Mouse (Mus musculus) midbrain, embryonic 12.5 days (tissue): ENCODE results near the gene Zfp771. TPM values are rescaled to one million over a fixed set of nuclear protein-coding genes. Genes with fewer than 3 reads are reported as not detected.
A peak's percentile ranks its signal among the peaks of the same experiment; 100 is the strongest.

Experiments
- ATAC-seq: fragments of 200-750 bp; cut with Nextera tagmentation; 2 replicates; pipeline ENCODE4 v1.8.0; 2017; ENCODE audit warnings: low read depth, moderate TSS enrichment, moderate library complexity; ENCODE audit not compliant: low FRiP score
- H3K27ac ChIP-seq: fragments of 300-500 bp; sonication (generic); replicated peaks from 2 replicates; pipeline ENCODE4 v1.5.1; 2016; ENCODE audit warnings: mild to moderate bottlenecking
- H3K27me3 ChIP-seq: fragments of 300-500 bp; sonication (generic); 2 replicates; pipeline ENCODE4 v1.6.1; 2016; ENCODE audit warnings: mild to moderate bottlenecking
- H3K36me3 ChIP-seq: fragments of 300-500 bp; sonication (generic); 2 replicates; pipeline ENCODE4 v1.6.1; 2016
- H3K4me1 ChIP-seq: fragments of 300-500 bp; sonication (generic); 2 replicates; pipeline ENCODE4 v1.6.1; 2016
- H3K4me2 ChIP-seq: fragments of 300-500 bp; sonication (generic); replicated peaks from 2 replicates; pipeline ENCODE4 v1.6.1; 2016; ENCODE audit warnings: mild to moderate bottlenecking, moderate library complexity
- H3K4me3 ChIP-seq: fragments of 300-500 bp; sonication (generic); 2 replicates; pipeline ENCODE4 v1.5.1; 2016; ENCODE audit warnings: mild to moderate bottlenecking
- H3K9ac ChIP-seq: fragments of 300-500 bp; sonication (generic); replicated peaks from 2 replicates; pipeline ENCODE4 v1.6.1; 2016; ENCODE audit warnings: mild to moderate bottlenecking, moderate library complexity
- H3K9me3 ChIP-seq: fragments of 300-500 bp; sonication (generic); 2 replicates; pipeline ENCODE4 v1.6.1; 2016; ENCODE audit warnings: mild to moderate bottlenecking
- WGBS: fragments of 180-500 bp; shearing (Covaris S2); methylation state at CpG from one replicate; pipeline ENCODE4 v1.1.7; 2016; 5-methylcytosine and 5-hydroxymethylcytosine counted together
- polyA plus RNA-seq: library from polyadenylated mRNA; unstranded; fragments of >200 nt; fragmentation: Nextera tagmentation; extraction: Ambion mirVana; gene quantifications from 2 replicates; pipeline ENCODE4 v1.2.1, GENCODE M21; 2016

Zfp771 gene
- polyA plus RNA-seq, 1 experiment from 2014 or later = 62.0 TPM

- no peaks in the 10 kb centered on the region for H3K36me3 ChIP-seq
- H3K9me3 ChIP-seq = no peaks in the 10 kb centered on the region
- no peak for ATAC-seq
- no peak overlapping the region for H3K27ac ChIP-seq
- H3K4me2 ChIP-seq = no peak overlapping the region
- WGBS = 76% methylated on average over 5 of the region's 5 CpGs
- H3K4me1 ChIP-seq = peaks cover 18% of the 10 kb centered on the region
- no peak overlapping the region for H3K4me3 ChIP-seq
- H3K9ac ChIP-seq = no peak overlapping the region
- H3K27me3 ChIP-seq = peaks cover 18% of the 10 kb centered on the region
Observed at GRCm38 (mm10) chr7:127211014-127211745, 32.9 kb upstream of the Zfp771 start.

DNA sequence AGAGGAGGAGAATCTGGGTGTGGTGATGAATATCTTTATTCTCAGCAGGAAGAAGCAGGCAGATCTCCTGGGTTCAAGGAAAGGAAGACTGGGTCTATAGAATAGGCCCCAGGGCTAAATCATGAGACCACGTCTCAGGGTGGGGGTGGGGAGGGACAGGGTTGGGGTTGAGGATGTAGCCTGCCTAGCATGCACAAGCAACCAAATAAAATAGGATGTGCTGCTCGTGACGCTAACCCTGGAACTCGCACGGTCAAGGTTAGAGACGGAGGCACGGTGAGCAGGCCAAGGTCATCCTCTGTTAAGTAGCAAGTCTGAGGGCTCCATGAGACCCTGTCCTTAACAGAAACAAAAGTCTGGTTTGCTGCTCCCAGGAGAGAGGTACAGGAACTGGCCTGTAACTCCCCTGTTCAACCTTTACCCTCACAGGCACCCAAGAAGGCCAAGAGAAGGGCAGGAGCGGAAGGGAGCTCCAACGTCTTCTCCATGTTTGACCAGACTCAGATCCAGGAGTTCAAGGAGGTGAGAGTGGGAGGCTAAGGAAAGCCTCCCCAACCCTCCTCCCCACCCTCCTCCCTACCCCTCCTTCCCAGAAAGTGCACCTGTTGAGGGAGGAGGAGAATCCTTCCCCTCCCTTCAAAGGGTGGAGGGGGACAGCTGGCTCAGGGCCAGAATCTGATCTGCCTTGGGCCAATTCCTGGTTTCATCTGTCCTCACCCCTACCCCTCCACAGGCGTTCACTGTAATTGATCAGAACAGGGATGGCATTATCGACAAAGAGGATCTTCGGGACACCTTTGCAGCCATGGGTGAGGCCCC is 31.4 kb upstream of the Zfp771 start:
- no peak for ATAC-seq
- peaks cover 18% of the 10 kb centered on the region for H3K27me3 ChIP-seq
- peaks cover 7% of the 10 kb centered on the region for H3K4me1 ChIP-seq
- 91% methylated on average over 12 of the region's 12 CpGs for WGBS
- no peak overlapping the region for H3K4me2 ChIP-seq
- H3K36me3 ChIP-seq = no peaks in the 10 kb centered on the region
- no peak overlapping the region for H3K27ac ChIP-seq
- H3K9me3 ChIP-seq = no peaks in the 10 kb centered on the region
- H3K9ac ChIP-seq = no peak overlapping the region
- H3K4me3 ChIP-seq = no peak overlapping the region

DNA sequence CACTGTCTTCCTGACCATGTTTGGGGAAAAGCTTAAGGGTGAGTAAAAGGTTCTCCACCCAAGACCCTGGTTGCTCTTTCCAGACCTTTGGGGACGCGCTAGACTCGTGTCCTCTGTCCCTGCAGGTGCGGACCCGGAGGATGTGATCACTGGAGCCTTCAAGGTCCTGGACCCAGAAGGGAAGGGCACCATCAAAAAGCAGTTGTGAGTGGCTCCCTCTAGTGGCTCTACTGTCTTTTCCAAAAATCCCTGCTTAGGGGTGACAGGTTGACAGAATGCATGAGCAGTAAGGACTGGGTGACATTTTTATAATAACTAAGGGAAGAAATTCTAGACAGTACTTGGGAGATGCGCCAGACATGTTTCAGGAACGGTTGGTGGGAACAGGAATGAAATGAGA is 30.6 kb upstream of the Zfp771 start:
- peaks cover 18% of the 10 kb centered on the region for H3K27me3 ChIP-seq
- no peak overlapping the region for H3K9ac ChIP-seq
- H3K9me3 ChIP-seq = no peaks in the 10 kb centered on the region
- H3K27ac ChIP-seq = no peak overlapping the region
- no peak overlapping the region for H3K4me2 ChIP-seq
- no peak overlapping the region for H3K4me3 ChIP-seq
- WGBS = 36% methylated on average over 7 of the region's 7 CpGs
- H3K36me3 ChIP-seq = no peaks in the 10 kb centered on the region
- H3K4me1 ChIP-seq = peaks cover 7% of the 10 kb centered on the region
- no peak for ATAC-seq

DNA sequence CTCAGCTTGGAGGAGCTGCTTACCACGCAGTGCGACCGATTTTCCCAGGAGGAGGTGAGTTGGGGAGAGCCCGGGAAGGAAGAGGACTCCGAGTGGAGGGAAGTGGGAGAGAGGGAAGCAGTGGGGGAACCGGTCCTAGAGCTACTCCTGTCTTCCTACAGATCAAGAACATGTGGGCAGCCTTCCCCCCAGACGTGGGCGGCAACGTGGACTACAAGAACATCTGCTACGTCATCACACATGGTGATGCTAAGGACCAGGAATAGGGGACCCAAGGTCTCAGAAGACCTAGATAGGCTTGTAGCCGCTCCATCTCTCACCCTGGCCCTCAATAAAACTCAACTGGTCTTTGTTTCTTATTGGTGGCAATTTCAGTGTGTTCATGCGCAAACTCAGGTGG is 30.1 kb upstream of the Zfp771 start:
- ATAC-seq = no peak
- H3K4me1 ChIP-seq = peaks cover 7% of the 10 kb centered on the region
- H3K27ac ChIP-seq = no peak overlapping the region
- 58% methylated on average over 12 of the region's 12 CpGs for WGBS
- no peaks in the 10 kb centered on the region for H3K9me3 ChIP-seq
- peaks cover 18% of the 10 kb centered on the region for H3K27me3 ChIP-seq
- H3K36me3 ChIP-seq = no peaks in the 10 kb centered on the region
- no peak overlapping the region for H3K9ac ChIP-seq
- H3K4me2 ChIP-seq = no peak overlapping the region
- H3K4me3 ChIP-seq = no peak overlapping the region

GRCm38 (mm10) chr7:127214521-127214920 is 29.6 kb upstream of the Zfp771 start:
- WGBS = 37% methylated on average over 21 of the region's 21 CpGs
- no peak overlapping the region for H3K27ac ChIP-seq
- H3K4me3 ChIP-seq = no peak overlapping the region
- H3K4me2 ChIP-seq = peak overlapping the region; percentile 41; the same call in 1 of the 2 replicates
- ATAC-seq = no peak
- H3K9me3 ChIP-seq = no peaks in the 10 kb centered on the region
- peaks cover 2% of the 10 kb centered on the region for H3K4me1 ChIP-seq
- H3K36me3 ChIP-seq = no peaks in the 10 kb centered on the region
- no peak overlapping the region for H3K9ac ChIP-seq
- H3K27me3 ChIP-seq = peaks cover 18% of the 10 kb centered on the region

GRCm38 (mm10) chr7:127214981-127215871 is 28.8 kb upstream of the Zfp771 start:
- 25% methylated on average over 33 of the region's 33 CpGs for WGBS
- Histone ChIP-seq H3K9ac (no peak overlapping the region), H3K27me3 (peaks cover 18% of the 10 kb centered on the region), H3K9me3 (no peaks in the 10 kb centered on the region), H3K27ac (no peak overlapping the region), H3K4me3 (peak overlapping the region; percentile 14; the same call in 1 of the 2 replicates), H3K36me3 (no peaks in the 10 kb centered on the region), H3K4me2 (peak overlapping the region; percentile 41), H3K4me1 (no peaks in the 10 kb centered on the region)
- no peak for ATAC-seq

DNA sequence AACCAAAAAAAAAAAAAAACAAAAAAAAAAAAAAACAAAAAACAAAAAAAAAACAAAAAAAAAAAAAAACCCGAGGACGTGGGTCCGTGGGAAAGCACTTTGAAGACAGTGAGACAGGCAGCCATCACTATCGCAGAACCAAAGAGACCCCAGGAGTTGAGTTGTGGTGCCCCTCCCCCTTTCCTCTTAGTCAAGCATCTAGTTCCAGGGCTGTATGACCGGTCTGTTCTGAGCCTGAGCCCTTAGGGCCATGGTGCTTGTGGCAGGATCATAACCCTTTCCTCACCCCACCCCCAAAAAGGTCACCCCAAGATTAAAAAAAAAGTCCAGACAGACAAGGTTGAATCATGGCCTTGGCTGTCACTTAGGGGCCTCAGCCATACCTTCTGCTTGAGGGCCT is 27.8 kb upstream of the Zfp771 start:
- H3K9ac ChIP-seq = no peak overlapping the region
- no peaks in the 10 kb centered on the region for H3K9me3 ChIP-seq
- 95% methylated on average over 5 of the region's 5 CpGs for WGBS
- no peaks in the 10 kb centered on the region for H3K4me1 ChIP-seq
- ATAC-seq = no peak
- H3K4me3 ChIP-seq = no peak overlapping the region
- peaks cover 18% of the 10 kb centered on the region for H3K27me3 ChIP-seq
- no peak overlapping the region for H3K27ac ChIP-seq
- H3K36me3 ChIP-seq = no peaks in the 10 kb centered on the region
- no peak overlapping the region for H3K4me2 ChIP-seq

- Histone ChIP-seq H3K9ac (no peak overlapping the region), H3K27ac (no peak overlapping the region), H3K36me3 (no peaks in the 10 kb centered on the region), H3K4me1 (no peaks in the 10 kb centered on the region), H3K4me3 (no peak overlapping the region), H3K27me3 (peaks cover 18% of the 10 kb centered on the region), H3K4me2 (no peak overlapping the region), H3K9me3 (no peaks in the 10 kb centered on the region)
- 87% methylated on average over 6 of the region's 6 CpGs for WGBS
- no peak for ATAC-seq
Observed at GRCm38 (mm10) chr7:127217475-127217874, 26.6 kb upstream of the Zfp771 start.

DNA sequence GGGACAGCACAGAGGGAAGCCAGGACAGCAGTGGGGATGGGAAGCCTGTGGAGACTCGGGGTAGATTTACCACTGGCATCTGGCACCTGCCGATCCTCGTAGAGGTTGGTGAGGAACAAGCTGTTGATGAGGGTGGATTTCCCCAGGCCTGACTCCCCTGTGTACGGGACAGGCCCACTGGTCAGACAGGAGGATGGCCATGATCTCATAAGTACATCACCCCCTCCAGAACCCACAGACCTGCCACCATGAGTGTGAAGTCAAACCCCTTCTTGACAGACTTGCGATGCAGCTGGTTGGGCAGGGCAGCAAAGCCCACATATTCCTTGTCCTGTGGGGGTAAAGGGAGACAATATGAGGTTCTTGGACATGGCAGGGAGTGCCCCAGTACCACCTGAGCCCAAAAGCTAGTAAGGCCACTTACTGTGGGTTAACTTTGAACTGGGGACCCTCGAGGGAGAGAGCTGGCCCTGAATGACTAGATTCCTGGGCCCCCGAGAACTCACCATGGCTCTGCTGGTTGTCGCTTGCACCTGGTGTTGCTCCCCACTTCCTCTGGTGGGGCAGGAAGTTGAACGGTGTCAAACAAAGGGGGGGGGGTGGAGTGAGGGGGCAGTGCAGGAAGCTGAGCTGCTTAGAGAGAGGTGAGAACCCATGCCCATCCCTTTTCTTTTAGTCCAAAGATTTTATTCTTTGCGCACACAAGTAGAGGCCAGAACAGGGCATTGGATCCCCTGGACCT is 26.0 kb upstream of the Zfp771 start:
- 91% methylated on average over 10 of the region's 10 CpGs for WGBS
- H3K4me2 ChIP-seq = no peak overlapping the region
- no peaks in the 10 kb centered on the region for H3K9me3 ChIP-seq
- H3K36me3 ChIP-seq = no peaks in the 10 kb centered on the region
- no peak overlapping the region for H3K27ac ChIP-seq
- H3K4me3 ChIP-seq = no peak overlapping the region
- no peaks in the 10 kb centered on the region for H3K4me1 ChIP-seq
- peaks cover 18% of the 10 kb centered on the region for H3K27me3 ChIP-seq
- no peak overlapping the region for H3K9ac ChIP-seq
- no peak for ATAC-seq

DNA sequence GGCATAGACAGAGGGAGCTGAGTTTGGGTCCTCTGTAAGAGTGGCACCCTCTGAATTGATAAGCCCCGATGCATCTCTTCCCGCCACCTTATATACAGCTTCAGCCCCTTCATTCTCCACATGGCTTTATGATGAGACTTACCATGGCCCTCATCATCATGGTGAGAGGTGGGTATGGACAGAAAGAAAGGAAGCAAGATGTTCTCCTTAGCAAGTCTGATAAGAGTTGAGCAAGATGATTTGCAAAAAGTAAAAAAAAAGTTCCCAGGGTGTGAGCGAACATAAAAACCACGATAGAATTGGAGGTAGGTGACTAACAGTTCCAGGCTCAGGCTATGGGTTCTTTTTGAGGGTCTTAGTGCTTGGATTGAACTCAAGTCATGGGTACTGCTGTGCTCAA is 25.4 kb upstream of the Zfp771 start:
- ATAC-seq = no peak
- 93% methylated on average over 4 of the region's 4 CpGs for WGBS

DNA sequence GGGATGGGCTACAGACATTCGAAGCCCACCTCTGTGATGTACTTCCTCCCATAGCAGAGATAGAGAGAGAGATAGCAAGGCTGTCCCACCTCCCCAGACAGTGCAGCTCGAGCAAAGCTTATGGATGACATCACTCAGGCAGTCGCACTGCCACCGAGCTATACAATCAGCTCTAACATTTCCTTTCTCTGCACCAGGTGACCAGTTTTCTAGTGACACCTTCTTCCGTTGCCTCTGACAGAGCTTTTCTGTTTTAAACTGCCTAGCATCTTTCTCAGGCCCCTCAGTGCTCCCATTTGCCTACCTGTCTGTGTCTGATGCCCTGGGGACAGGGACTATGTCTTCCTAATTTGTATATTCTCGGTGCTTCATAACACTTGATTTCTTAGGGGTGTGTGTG is 23.6 kb upstream of the Zfp771 start:
- Histone ChIP-seq H3K9me3 (no peaks in the 10 kb centered on the region), H3K27ac (no peak overlapping the region), H3K4me1 (no peaks in the 10 kb centered on the region), H3K4me3 (no peak overlapping the region), H3K4me2 (no peak overlapping the region), H3K27me3 (0 out of 2 replicates have a peak, but pooled peaks cover under 1% of the 10 kb centered on the region), H3K9ac (no peak overlapping the region), H3K36me3 (0 out of 2 replicates have a peak, but pooled peaks cover 7% of the 10 kb centered on the region)
- ATAC-seq = no peak
- 90% methylated on average over 6 of the region's 6 CpGs for WGBS

More for the DNA sequence above, 25.4 kb upstream of the Zfp771 start:
- 0 out of 2 replicates have a peak, but pooled peaks cover 5% of the 10 kb centered on the region for H3K36me3 ChIP-seq
- no peak overlapping the region for H3K4me3 ChIP-seq
- no peak overlapping the region for H3K4me2 ChIP-seq
- no peak overlapping the region for H3K9ac ChIP-seq
- no peak overlapping the region for H3K27ac ChIP-seq
- no peaks in the 10 kb centered on the region for H3K4me1 ChIP-seq
- no peaks in the 10 kb centered on the region for H3K9me3 ChIP-seq
- peaks cover 18% of the 10 kb centered on the region for H3K27me3 ChIP-seq
